Mouse (Mus musculus) liver, embryonic 14.5 days (tissue): Measurements from ENCODE around the gene Gramd4. TPM values are rescaled to one million over a fixed set of nuclear protein-coding genes. Genes with fewer than 3 reads are reported as not detected.
A peak's percentile ranks its signal among the peaks of the same experiment; 100 is the strongest.

ENCODE experiments used
- ATAC-seq: fragments of 200-750 bp; cut with Nextera tagmentation; 2 replicates; pipeline ENCODE4 v1.8.0; 2017; ENCODE audit warnings: moderate number of reproducible peaks, mild to moderate bottlenecking, moderate library complexity; ENCODE audit not compliant: insufficient read depth
- DNase-seq, 3 experiments: peaks; one replicate each; pipeline ENCODE4 v3.0.0-alpha.2; 2012 to 2013; ENCODE audit warnings: low read depth in 3 of 3, low spot score in 3 of 3
- H3K27ac ChIP-seq: fragments of 300-500 bp; sonication (generic); 2 replicates; pipeline ENCODE4 v1.5.1; 2014; ENCODE audit warnings: moderate library complexity, mild to moderate bottlenecking, control low read depth, inconsistent platforms
- H3K27me3 ChIP-seq: fragments of 300-500 bp; sonication (generic); 2 replicates; pipeline ENCODE4 v1.6.1; 2014; ENCODE audit warnings: mild to moderate bottlenecking, low read length, moderate library complexity; ENCODE audit not compliant: control insufficient read depth, insufficient read depth
- H3K36me3 ChIP-seq: fragments of 300-500 bp; sonication (generic); replicated peaks from 2 replicates; pipeline ENCODE4 v1.6.1; 2014; ENCODE audit warnings: low read depth; ENCODE audit not compliant: control insufficient read depth, insufficient read depth
- H3K4me1 ChIP-seq, 2 experiments: fragments of 200-500 bp in 1 of 2; fragments of 300-500 bp in 1 of 2; sonication (generic) in 1 of 2; replicated peaks; 2 replicates each; pipeline ENCODE4 v1.6.1; 2012 to 2014; ENCODE audit warnings: antibody characterized with exemption in 1 of 2, inconsistent platforms in 1 of 2, low read length in 1 of 2; ENCODE audit not compliant: control insufficient read depth in 2 of 2, insufficient read depth in 2 of 2
- H3K4me2 ChIP-seq: fragments of 300-500 bp; sonication (generic); 2 replicates; pipeline ENCODE4 v1.6.1; 2014; ENCODE audit warnings: low read depth, mild to moderate bottlenecking, control low read depth, moderate library complexity
- H3K4me3 ChIP-seq, 2 experiments: fragments of 200-500 bp in 1 of 2; fragments of 300-500 bp in 1 of 2; sonication (generic) in 1 of 2; 2 replicates each; pipeline ENCODE4 v1.5.1; 2012 to 2014; ENCODE audit warnings: low read depth in 2 of 2, low read length in 2 of 2, mild to moderate bottlenecking in 2 of 2, control low read depth in 1 of 2, inconsistent platforms in 1 of 2, moderate library complexity in 1 of 2; ENCODE audit not compliant: insufficient read depth in 1 of 2
- H3K9ac ChIP-seq: fragments of 300-500 bp; sonication (generic); replicated peaks from 2 replicates; pipeline ENCODE4 v1.6.1; 2014; ENCODE audit warnings: mild to moderate bottlenecking, control low read depth, moderate library complexity
- H3K9me3 ChIP-seq: fragments of 300-500 bp; sonication (generic); 2 replicates; pipeline ENCODE4 v1.6.1; 2016; ENCODE audit warnings: low read length, mixed read lengths; ENCODE audit not compliant: control insufficient read depth
- CTCF ChIP-seq: IDR thresholded peaks from 2 replicates; pipeline ENCODE4 v1.5.1; 2016; ENCODE audit warnings: antibody characterized with exemption, low read depth, control low read depth
- EP300 ChIP-seq: IDR thresholded peaks from 2 replicates; pipeline ENCODE4 v1.6.1; 2016; ENCODE audit warnings: antibody characterized with exemption, low read depth
- WGBS: fragments of 180-500 bp; shearing (Covaris S2); extraction: QIAGEN DNeasy Blood & Tissue Kit; methylation state at CpG from one replicate; pipeline ENCODE4 v1.1.7; 2014; ENCODE audit not compliant: insufficient replicate concordance; 5-methylcytosine and 5-hydroxymethylcytosine counted together
- polyA plus RNA-seq, 2 experiments: library from polyadenylated mRNA; depleted of rRNA in 1 of 2; stranded (reverse) in 1 of 2; unstranded in 1 of 2; fragments of >200 nt; fragmentation: Nextera tagmentation in 1 of 2; extraction: Ambion mirVana in 1 of 2; gene quantifications; 2 replicates each; pipeline versions ENCODE4 v1.2.1 to v1.2.3; 2012 to 2014

Gramd4 gene
- polyA plus RNA-seq, 2 experiments: 2.5 to 7.5 TPM

DNA sequence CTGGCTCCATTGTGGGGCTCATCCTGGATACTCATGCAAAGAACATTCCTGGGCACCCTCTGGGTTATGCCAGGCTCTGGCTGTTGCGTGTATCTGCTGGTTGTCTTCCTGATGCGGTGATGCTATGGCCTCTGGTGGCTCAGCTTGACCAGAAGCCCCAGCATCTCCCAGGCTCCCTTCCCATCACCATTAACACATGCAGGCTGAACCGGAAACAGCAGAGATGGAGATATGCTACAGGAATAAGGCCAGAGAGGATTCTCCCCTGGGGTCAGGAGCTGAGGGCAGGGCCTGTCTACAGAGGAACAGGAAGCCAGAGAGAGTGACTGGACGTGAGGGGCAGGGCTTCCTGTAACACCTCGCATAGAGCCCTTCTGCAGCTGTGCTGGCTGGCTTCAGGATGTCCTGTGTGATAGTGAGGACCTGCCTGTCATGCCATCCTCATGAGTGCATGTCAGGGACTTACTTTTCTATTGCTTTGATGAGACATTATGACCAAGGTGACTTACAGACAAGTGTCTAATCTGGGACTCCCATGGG lies 1.2 kb upstream of the Gramd4 start:
- Histone ChIP-seq H3K9ac (no peak overlapping the region), H3K27me3 (no peaks in the 10 kb centered on the region), H3K36me3 (no peaks in the 10 kb centered on the region), H3K27ac (no peak overlapping the region), H3K9me3 (no peaks in the 10 kb centered on the region), H3K4me3 (no peak overlapping the region), H3K4me2 (no peak overlapping the region), H3K4me1 (peaks cover 30 to 55% of the 10 kb centered on the region in 2 experiments)
- no peak for TF ChIP-seq CTCF
- TF ChIP-seq EP300: no peak
- WGBS: 43% methylated on average over 5 of the region's 5 CpGs
- DNase-seq: no peak
- ATAC-seq: no peak

DNA sequence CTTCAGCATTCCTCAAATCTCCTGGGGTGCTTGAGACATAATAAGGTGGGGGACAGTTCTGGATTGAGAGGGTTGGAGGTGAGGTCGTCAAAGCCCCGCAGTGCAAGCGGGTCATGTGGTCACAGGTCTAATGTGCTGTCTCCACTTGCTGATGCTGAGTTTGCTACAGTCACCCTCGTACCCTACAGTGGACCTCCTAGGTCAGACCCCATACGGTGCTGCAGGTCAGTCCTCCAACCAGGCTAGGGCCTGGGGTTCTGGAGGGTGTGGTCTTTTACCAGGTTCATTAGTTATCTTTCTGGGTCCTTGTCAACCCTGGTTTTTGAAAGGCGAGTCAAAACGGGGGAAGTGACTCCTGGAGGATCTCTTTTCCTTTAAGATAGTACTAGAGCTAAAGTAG lies 413 bp downstream of the Gramd4 start:
- peak overlapping the region; percentile 72 for H3K4me2 ChIP-seq
- no peaks in the 10 kb centered on the region for H3K36me3 ChIP-seq
- H3K4me3 ChIP-seq: peak overlapping the region; percentile 60 to 62
- no peak overlapping the region for H3K27ac ChIP-seq
- ATAC-seq (no peak), DNase-seq (no peak)
- H3K9ac ChIP-seq: peak overlapping the region; percentile 67
- no peaks in the 10 kb centered on the region for H3K9me3 ChIP-seq
- TF ChIP-seq CTCF (no peak), EP300 (no peak)
- H3K4me1 ChIP-seq: peaks cover 36 to 58% of the 10 kb centered on the region in 2 experiments
- no peaks in the 10 kb centered on the region for H3K27me3 ChIP-seq
- WGBS: 15% methylated on average over 7 of the region's 7 CpGs

DNA sequence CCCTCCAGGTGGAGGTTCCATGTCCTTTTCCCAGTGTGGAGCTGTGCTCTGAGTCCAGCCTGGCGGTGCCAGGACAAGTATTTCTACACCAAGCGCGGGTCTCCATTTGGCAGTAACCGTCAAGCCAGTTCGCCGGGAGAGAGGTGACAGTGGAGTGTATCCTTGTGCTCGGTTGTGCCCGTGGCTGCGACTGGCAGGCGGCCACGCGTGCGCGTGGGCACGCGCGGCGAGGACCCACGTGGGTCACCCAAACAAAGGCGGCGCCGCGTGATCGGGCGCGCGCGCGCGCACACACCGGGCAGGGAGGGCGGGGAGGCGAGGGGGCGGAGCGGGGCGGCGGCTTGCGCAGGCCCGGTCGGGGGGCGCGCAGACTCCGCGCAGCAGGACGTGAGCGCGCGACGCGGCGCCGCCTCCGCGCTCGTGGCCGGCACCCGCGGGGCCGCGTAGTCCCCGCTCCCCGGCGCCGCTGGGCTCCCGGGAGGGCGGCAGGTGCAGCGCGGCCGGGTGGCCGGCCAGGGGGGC lies 960 bp downstream of the Gramd4 start:
- H3K9ac ChIP-seq: peak overlapping the region; percentile 67
- under 1% methylated on average over 31 of the region's 70 CpGs for WGBS
- no peak for TF ChIP-seq CTCF
- no peak for TF ChIP-seq EP300
- peaks cover 41 to 64% of the 10 kb centered on the region in 2 experiments for H3K4me1 ChIP-seq
- ATAC-seq (peak; percentile 84), DNase-seq (peak in 2 of 3 experiments; percentile 59 to 66)
- H3K4me3 ChIP-seq: peak overlapping the region; percentile 60 to 74
- peak overlapping the region; percentile 72 for H3K4me2 ChIP-seq
- H3K9me3 ChIP-seq: no peaks in the 10 kb centered on the region
- H3K36me3 ChIP-seq: no peaks in the 10 kb centered on the region
- H3K27me3 ChIP-seq: no peaks in the 10 kb centered on the region
- H3K27ac ChIP-seq: no peak overlapping the region; the same call in 1 of the 2 replicates

DNA sequence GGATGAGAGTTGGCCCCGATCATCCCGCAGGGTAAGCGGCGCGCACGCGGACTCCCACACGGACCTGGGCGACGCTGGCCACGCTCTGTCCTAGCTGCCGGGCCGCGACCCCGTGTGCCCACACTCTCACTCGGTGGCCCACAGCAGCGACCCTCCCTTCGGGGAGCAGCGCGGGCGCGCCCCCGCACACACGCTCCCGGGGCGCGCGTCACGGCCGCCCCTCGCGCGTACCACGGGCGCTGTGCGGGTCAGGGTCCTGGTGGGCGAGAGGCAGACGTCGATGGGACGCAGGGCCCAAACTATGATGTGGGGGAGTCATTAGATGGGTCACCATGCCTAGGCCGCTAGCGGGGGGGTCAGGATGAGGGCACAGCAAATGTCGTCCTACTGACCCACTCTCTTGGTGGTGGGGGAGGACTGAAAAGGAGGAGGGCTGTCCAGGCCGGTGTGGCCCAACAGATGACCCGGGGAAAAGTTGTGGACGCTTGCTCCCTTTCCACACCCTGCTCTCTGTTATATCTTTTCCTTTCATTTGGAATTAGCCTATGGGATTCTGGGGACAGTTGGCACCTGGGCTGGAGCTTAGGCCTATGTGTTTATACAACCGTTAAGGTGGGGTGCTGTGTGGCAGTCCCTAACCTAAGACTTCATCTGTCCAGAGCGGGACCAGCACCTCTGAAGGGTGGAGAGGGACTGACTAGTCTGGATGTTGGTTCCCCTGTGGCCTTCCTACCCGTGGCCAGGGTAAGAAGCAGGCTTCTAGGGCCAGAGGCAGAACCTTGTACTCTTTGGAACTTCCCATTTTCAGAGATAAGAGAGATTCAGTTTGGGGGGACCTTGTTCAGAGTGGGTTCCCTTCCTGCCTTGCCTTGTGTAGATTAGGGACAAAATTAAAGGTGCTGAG lies 1.7 kb downstream of the Gramd4 start:
- ATAC-seq (peak; percentile 48), DNase-seq (no peak)
- Histone ChIP-seq H3K4me1 (peaks cover 45 to 68% of the 10 kb centered on the region in 2 experiments), H3K36me3 (no peaks in the 10 kb centered on the region), H3K9ac (peak overlapping the region; percentile 65), H3K4me3 (peak overlapping the region; percentile 60 to 74), H3K4me2 (peak overlapping the region; percentile 72), H3K27me3 (no peaks in the 10 kb centered on the region), H3K27ac (peak overlapping the region; percentile 16), H3K9me3 (no peaks in the 10 kb centered on the region)
- no peak for TF ChIP-seq CTCF
- no peak for TF ChIP-seq EP300
- WGBS: under 1% methylated on average over 43 of the region's 49 CpGs

DNA sequence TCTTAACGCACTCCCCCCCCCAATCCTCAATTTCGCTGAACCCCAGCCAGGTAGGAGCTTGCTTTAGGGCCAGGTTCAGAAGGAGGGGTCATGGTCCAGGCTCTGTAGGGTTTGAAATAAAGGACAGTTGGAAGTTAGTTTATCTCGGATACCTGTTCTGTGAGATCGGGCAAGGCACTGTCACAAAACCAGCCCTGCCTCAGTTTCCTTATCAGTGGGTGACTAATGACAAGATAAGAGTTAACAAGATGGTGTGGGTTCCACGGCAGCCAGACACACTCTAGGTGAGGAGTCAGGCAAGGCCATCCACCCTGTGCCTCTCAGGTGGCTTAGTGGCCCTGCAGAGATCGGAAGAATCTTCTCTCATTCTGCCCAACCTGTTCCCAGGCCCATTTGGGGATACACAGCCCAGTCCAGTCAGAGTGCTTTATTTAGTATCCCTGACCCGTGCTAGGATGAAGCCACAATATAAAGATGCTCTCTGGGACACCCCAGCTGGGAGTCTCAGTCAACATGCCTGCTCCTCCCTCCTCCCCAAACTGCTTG lies 2.4 kb downstream of the Gramd4 start:
- WGBS: 25% methylated on average over 7 of the region's 7 CpGs
- ATAC-seq (no peak), DNase-seq (no peak)
- Histone ChIP-seq H3K9me3 (no peaks in the 10 kb centered on the region), H3K4me1 (peaks cover 52 to 68% of the 10 kb centered on the region in 2 experiments), H3K27me3 (no peaks in the 10 kb centered on the region), H3K27ac (peak overlapping the region; percentile 16), H3K4me2 (peak overlapping the region; percentile 72), H3K36me3 (no peaks in the 10 kb centered on the region), H3K4me3 (peak overlapping the region; percentile 60 to 74), H3K9ac (peak overlapping the region; percentile 65)
- TF ChIP-seq CTCF (no peak), EP300 (0 out of 2 replicates have a peak, but pooled peaks have one; percentile 30)
